Mouse (Mus musculus) urinary bladder, adult 18-20 months (tissue): ENCODE measurements around the gene Hlf.

ENCODE experiments used
- DNase-seq, 2 experiments: peaks; one replicate each; pipeline ENCODE4 v3.0.0; 2022; ENCODE audit warnings: low spot score in 2 of 2, mixed read lengths in 2 of 2

Hlf gene

DNA sequence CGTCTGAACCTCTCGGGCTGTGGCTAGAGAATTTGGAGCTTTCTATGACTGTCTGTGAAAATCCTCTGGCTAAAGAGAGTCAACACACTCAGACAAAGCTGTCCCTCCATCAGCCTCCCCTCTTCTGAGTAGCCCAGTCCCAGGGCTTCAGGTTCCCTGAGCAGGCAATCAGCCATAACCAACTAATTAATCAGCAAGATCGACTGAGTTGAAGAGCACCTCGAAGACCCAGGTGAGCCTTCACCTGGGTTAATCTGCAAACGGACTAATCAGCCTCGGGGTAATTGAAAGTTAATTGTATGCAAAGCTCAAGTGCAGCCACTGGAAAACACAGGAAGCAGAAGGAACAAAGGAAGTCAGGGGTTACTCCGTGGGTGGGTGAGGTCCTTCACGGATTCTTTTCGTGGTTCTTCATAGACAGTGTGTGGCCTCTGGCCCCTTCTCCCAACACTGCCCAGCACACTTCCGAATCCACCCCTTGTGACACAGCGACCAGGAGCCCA lies 19.9 kb downstream of the Hlf start:
- no peak for DNase-seq

DNA sequence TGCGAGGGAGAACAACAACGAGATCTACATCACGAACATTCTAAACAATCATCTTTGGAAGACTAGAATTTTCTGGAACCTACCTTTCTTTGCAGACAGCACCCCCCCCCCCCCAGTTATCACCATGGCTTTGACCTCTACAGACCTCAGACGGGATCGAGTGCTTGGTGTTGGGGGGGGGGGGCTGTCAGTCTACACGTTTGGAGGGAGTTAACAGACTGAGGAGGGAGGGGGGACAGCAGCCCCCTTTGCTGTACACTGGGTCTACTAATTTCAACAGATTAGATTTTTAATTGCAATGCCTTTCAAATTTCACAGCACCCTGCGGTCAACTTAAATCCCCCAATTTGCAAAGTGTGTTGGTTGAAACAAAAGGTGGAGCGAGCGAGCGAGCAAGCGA lies 20.3 kb downstream of the Hlf start:
- no peak for DNase-seq

DNA sequence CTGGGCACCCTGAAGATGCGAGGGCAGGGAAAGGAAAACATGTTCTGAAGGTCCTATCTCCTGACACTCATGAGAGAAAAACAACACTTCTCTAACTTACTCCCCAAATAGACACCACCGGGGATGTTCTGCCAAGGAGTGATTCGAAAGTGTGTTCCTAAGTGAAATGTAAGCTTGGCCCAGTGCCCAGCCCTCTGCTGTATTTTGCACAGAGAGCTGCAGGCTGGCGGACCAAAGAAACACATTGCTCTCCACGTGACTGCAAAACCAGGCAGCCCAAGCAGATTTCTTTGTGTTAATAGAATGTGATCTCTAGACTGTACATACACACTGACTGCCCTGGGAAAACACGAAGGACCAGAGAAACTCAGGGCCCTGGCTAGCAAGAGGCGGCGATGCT lies 21.1 kb downstream of the Hlf start:
- DNase-seq: peak in 1 of 2 experiments; percentile 87

DNA sequence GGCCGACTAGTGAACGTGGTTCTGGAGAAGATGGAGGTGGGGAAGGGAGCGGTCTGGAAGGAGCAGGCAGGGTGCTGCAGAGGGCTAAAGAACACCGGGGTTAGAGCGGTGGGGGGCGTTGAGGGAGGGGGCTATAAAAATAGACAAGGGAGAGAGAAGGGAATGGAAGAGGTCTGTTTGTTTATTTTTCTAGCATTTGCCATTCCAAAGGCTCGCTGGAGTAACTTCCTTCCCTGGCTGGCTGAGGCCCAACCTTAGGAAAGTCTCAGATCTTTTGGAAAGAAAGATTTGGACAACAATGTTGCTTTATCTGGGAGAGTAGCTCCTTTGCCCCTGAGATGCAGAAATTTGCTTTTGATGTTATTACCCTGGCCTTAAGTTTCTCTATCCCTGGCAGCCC lies 21.6 kb downstream of the Hlf start:
- DNase-seq: no peak

DNA sequence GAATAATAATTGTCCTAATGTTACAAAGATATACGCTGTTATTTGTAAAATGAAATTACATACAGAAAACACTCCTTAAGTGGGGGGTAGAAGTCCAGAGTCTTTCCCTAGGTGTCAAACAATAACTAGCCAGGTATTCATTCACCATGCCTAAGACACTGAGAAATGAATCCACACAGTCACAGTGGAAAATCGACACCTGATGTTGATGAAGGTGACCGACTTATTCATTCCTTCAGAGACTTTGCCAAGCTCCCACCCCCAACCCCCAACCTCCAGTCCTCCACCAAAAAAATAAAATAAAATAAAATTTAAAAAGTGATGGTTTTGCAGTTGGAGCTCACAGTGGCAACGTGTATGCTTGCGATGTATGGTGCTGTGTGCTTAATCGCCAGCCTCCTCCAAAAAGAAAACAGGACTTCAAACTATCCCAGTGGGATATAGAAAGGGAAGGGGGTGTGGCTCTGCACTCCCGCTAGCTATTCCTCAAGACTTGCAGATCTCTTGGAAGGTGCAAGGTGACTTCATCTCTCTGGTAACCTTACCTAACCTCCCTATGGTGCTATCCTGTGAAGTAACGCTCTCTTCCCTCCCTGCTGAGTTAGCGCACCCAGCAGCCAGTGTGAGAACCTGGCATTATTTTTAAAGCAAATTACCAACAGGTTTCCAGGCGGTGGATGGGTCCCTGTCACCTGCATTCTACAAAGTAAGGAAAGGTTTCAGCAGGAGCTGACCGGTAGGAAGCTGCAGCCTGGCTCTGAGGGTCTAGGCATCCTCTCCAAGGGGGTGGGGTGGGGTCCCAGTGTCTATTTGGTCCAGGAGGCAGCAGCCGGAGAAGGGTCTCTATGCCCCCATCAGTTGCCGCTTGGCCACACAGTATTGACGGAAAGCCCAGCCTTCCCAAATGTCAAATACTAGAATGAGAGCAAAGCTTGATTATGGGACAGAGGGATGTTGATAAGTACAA lies 22.5 kb downstream of the Hlf start:
- no peak for DNase-seq

DNA sequence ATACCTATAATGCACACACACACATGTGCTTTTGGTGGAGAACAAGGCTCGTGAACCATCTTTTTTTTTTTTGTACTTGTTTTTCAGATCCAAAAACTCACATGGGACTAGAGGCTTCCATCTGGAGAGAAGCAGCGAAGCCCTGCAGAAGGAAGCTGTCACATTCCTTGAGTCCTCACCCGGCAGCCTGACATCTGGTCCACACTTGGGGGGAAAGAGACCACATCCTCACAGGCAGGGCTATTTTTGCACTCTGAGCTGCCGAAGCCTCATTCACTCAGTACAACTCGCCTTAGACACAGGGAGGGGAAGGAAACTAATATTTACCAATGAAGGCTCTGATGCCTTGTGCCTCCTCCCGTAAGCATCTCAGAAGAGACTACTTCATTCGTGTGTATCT lies 25.8 kb downstream of the Hlf start:
- no peak for DNase-seq

DNA sequence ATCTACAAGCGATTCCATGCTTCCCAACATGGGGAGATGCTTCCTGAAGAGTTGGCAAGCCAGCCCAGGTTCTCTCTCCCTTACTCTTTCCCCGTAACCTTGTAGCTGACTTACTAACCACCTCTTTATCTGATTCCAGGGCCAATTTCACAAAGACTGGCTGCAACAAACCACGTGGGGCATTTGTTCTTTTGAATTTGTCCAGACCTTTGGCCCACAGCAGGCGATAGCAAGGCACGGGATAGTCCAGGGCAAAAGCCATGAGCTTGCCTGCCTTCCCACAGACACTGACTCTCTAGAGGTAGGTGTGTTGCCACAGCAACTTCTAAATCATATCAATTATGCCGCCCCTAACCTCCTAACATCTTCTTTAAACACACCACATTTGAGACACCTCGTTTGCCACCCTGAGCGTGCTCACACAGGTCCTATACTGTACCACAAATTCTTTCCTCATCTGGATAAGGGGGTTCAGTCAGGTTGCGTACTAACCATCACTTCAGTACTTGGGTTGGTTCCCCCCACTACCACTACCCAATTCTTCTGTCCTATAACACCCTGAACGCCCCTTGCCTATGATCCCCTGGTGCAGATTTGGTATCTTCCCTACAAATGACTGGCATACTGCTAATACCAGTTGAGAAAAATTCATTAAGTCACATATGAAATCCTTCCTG lies 26.7 kb downstream of the Hlf start:
- no peak for DNase-seq

DNA sequence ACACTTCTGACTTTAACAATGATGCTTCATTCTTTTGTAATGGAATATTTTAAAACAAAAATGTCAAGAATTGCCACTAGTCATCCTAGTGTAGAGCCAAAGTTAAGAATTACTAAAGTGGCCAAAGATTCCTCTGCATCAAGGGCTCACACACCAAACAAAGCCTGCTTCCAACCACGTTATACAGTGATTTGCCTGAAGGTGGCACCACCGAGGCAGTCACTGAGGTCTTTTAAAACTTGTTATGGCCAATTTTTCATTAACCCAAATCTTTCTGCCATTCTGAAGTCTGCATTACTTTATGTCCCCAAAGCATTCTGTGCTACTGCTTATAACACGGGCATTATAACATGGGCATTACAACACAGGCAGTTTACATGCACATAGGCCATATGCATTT lies 27.3 kb downstream of the Hlf start:
- DNase-seq: no peak

DNA sequence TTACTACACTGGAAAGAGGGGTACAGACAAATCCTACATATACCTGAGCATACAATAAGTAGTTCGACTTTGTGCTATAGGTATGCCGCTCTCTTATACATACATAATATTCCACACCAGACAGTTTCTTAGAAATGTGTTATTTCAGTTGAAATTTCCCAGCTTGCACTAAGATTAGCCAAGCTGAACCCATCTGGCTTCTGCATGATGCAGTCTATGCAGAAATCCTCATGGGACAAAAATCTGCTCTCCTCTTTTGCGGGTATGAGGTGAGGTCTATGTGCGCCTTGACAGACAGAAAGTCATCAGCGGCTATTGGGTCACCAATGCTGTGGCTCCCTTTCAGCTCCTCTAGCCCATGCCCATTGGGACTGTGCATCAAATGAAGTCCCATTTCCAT lies 30.2 kb downstream of the Hlf start:
- no peak for DNase-seq

DNA sequence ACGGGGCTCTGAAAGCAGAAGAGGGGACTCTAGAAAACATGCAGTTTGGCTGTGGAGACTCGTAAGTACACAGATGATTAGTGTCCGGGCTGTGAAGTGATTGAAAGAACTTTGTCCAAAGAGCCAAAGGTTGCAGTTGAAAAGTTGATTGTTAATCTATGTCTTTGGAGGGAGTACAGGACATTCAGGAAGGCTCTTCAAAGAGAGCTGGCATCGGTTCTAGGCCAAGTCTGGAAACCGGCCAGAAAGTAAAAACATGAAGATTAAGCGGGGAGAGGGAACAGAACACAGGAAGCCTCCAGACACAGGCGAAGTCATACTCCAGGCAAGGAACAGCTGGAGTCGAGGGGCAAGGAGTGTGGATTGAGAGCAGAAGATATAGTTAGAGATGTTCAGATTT lies 32.6 kb downstream of the Hlf start:
- DNase-seq: no peak

DNA sequence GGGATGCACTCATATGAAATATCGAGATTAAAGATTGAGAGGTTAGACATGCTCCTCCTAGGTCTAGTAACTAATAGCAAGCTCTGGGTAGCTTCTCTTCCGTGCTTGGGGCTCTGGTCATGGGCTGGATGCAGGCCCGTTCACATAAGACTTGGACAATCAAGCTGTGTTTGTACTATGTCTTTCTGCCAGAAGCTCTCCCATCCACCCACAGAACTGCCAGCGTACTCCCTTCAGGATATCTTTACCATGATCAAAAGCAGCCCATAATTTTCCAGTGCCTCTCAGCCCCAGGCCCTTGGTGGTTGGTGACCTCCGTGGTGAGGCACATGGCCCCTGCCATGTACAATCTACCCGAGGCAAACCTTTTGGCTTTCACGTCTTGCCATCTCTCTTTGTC lies 33.3 kb downstream of the Hlf start:
- DNase-seq: no peak

DNA sequence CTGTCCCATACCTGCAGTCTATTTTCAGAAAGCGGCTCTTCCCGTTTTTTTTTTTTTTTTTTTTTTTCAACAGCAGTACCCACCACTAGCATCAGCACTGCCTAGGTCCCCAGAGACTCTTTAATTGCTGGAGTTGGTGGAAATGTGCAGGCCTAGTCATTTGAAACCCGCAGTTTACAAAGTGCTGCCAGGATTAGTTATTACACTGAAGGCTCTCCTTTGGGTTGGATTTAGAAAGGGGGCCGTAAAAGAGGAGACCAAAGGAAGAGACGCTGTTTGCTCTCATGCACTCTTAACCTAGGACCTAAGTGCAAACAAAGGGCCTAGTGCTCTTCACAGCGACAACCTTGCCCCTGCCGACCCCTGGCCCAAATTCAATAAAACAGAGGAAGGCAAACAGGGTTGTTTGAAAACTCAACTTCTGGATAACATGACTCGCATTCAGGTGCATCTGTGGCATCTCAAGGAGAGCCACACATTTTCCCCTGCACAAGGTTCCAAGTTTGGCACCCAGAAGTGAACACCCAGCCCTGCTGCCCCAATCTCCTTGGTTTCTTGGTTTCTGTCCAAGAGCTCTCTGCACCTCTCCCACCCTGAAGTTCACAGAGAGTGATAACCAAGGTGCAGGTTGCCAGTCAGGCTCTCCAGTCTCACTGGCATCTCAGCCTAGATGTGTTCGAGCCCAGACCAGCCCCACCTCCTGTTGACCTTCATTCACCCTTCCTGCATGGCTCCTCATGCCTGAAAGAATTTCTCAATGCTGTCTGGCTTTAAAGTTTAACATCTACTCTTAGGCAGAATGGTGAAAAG lies 34.0 kb downstream of the Hlf start:
- DNase-seq: no peak

DNA sequence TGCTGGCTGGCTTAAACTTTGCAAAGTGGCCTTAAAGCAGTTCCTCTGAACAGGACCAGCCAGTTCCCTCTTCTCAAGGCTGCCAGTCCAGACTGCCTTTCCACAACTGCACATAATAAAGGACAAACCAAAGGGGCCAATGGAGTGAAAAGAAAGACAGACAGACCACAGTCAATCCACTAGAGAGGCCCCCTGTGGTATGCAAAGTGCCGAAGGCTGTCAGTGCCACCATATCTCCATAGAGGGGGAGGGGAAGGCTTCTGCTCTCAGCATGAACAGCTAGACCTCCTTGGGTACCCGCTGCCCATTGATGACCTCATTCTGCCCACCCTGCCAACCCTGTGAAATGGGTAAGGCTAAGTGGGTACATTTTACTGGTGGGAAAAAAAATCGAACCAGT lies 34.7 kb downstream of the Hlf start:
- DNase-seq: no peak

DNA sequence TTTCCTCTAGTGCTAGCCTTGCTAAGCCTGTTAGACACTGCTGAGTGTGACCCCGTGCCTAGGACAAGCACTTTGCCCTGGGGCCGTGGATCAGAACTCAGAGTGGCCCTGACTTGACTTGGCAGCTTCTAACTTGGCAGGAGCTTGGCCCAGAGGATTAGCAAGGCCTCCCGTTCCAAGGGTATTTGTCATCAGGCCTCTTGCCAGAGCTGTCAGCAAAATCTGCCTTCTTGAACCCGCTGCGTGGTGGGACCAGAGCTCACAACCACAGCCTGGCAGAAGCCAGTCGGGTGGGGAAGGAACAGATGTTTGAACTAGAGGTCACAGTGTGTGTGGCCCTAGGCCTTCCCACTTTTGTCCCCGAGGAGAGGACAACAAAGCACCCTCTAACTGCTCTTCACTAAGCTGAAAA lies 35.4 kb downstream of the Hlf start:
- DNase-seq: peak; percentile 33 to 75

DNA sequence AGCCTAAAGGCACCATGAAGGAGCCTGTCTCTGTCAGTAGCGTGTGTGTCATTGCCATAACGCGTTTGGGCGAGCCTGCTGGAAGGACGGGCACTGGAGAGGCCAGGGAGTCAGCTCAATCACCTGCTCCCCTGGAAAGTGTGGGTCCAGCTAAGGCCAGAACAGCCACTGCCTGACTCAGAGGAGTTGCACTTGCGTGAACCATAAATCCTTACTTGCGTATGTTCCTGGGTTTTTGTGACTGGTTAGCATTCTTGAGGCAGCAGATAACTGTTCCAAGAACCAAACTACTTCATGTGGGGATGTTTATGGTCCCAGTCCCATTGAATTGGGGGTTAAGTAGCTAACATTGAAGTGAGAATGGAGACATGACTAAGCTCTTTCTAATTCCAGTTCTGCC lies 38.0 kb downstream of the Hlf start:
- no peak for DNase-seq

DNA sequence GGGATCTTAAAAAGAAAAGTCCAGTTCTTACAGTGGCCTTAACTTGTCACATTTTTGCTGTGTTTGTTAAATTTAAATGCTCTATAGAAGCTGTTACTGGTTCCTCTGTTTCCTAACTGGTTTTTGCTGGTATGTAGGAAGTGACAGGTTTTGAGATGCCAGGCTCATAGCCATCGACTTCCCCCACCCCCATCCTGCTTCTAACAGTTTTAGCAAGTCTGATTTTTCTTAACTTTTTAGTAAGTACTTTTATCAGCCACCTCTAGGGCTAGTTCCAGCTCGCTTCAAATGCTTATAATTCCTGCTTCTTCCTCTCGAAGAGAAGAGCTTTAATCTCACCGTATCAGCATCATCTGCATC lies 40.6 kb downstream of the Hlf start:
- no peak for DNase-seq

DNA sequence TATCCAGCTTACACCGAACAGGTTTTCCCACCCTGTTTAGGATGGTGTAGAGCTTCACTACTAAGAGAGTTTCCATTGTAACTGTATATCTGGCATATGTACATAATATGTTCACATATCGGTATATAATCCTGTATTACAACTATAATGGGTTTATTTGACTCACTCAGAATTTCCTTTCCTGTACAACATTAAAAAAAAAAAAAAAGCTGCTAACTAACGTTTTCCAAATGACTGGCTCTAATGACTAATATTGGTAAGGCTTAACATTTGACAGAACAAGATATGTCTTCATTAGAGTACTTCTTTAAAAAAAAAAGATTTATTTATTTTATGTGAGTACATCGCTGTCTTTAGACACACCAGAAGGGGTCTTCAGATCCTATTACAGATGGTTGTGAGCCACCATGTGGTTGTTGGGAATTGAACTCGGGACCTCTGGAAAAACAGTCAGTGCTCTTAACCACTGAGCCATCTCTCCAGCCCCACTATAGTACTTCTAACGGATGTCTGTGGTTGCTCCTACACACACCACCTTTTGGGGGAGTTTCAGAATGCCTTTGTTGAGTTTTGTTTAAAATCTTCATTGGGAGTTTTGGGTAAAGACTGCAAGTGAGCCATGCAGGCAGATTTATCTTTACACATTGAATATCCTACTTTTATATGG lies 41.1 kb downstream of the Hlf start:
- no peak for DNase-seq

DNA sequence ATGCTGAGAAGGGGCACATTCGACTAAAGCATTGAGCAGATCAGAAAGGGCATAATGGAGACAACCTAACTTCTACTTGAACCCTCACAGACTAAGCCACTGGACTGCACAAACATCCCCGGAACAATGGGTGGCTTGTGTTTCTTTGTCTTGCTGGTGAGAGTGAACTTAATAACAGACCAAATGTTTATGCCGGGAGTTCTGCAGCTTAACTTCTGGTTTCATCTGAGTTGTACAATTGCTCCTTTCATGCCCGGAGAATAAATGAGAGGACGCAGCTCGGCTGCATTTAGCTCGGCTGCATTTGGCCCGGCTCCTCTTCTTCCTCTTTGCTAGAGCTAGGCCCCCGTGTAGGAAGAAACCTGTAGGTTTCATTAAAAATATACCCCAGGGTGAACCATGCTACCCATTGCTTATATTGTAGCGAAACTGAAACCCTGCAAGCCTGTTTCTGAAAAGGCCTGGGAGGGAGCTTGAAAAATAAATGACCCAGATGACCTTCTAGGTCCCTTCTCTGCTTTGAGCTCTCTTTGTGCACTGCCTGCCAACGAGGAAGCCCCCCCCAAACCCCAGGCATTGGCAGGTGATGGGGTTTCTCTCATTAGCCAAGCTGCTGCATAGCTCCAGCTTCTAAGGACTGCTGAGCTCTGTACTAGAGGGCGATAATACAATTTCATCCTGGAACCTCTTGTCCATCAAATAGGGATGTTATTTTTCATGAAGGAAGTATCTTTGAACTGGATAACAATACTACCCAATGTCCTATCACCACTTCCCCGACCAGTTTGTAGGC lies 42.8 kb downstream of the Hlf start:
- no peak for DNase-seq

DNA sequence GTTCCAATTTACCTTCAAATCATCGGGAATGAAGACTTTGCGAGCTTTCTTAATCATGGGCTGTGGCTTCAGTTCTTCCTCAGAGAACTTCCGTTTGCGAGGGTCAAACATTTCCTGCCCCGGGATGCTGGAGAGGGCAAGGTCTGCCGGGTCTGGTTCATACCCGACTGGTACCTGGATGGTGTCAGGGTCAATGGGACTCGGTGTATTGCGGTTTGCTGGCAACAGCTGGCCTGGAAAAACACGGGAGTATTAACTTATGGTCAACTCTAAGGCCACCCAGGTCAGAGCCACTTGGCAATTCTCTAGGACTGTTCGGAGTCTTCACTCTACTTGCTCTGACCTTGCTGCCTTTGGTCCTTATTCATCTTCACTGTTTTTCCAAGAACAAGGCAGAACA lies 44.9 kb downstream of the Hlf start:
- no peak for DNase-seq

DNA sequence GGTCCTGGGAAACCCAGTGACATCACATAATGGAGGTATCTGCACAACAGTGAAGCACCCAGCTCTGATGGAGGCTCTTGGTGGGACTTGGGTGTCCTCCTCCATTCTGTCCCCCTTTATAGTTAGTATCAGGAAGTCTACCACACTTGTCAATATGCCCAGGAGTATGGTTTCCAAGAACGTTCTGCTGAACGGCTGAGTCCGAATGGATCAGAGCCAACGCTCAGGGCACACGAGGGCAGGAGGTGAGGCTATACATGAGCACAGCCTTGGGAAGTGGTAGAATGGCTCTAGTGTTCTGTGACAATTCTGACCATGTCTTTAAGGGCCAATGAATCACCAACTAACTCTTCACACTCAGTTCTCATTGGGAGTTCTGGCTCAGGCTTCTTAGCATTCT lies 47.8 kb downstream of the Hlf start:
- no peak for DNase-seq

DNA sequence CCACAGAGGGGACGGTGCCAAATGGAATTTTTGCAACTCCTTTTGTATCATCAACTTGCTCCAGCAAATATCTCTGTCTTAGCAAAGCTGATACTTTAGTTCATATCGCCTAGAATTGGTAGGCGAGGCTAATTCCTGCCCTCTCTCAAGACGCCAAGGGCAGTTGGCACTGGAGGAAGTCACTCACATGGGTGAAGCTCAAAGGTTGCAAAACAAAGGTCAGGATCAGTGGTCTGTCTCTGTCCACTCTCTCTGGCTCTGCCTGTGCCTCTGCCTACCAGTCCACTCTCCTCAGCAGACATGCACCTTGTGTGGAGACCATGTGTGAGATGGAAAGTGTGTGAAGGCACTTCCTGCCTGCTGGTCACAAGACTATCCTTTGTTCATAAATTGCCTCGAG lies 48.4 kb downstream of the Hlf start:
- no peak for DNase-seq
